Mouse (Mus musculus) right cerebral cortex, postnatal 4 days (tissue): ENCODE measurements at regions not wholly inside any gene's neighbourhood (a gene's known extent, or its start where the extent isn't known, plus 50 kb on each side); places are given as distances from the start of the nearest gene placed in this dataset.
A peak's percentile ranks its signal among the peaks of the same experiment; 100 is the strongest.

Experiments used
- DNase-seq: peaks from one replicate; pipeline ENCODE4 v3.0.0-alpha.2; 2022

- DNase-seq = no peak
These were observed 194.8 kb downstream of the Gm5447 start for GRCm38 (mm10) chr13:31168854-31169253.

DNA sequence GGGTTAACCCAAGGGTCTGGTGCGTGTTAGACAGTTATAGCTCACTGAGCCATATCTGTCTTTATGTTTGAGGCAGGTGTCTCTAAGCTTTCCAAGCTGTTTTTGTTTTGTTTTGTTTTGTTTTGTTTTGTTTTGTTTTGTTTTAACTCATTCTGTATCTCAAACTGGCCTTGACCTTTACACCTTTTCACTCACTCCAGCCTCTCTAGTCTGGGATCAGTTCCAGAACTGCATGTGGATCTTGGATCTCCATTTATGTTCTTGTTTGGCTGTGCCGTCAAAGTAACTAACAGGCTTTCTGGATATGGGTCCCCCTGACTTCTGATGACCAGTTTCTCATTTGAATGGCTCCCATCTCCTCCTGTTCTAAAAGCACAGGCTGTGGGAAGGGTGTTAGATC is 197.7 kb downstream of the Gm5447 start:
- no peak for DNase-seq

DNA sequence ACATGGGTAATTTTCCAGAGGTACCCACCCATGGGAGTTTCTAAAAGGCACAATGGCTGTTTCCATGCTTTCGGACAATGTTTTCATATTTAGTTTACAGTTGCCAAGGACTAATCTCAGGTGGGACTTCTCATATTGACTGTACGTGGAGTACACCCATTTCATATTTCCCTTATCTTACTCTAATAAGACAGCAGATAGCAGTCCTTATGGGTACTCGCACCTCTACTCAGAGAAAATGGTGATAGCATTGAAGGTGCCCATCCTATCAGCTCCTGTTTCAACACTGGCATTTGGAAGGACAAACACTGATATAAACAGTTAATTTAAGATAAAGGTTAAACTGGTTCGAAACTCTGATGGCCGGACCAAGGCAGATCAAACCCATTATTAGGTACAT is 198.6 kb downstream of the Gm5447 start:
- DNase-seq = no peak

- no peak for DNase-seq
These were observed 204.2 kb downstream of the Gm5447 start for GRCm38 (mm10) chr13:31177999-31178783.

GRCm38 (mm10) chr13:31178964-31179363 is 205.0 kb downstream of the Gm5447 start:
- no peak for DNase-seq

GRCm38 (mm10) chr13:31179407-31180001 is 205.5 kb downstream of the Gm5447 start:
- no peak for DNase-seq

- no peak for DNase-seq
These were observed 207.5 kb downstream of the Gm5447 start for GRCm38 (mm10) chr13:31181530-31181929.

DNA sequence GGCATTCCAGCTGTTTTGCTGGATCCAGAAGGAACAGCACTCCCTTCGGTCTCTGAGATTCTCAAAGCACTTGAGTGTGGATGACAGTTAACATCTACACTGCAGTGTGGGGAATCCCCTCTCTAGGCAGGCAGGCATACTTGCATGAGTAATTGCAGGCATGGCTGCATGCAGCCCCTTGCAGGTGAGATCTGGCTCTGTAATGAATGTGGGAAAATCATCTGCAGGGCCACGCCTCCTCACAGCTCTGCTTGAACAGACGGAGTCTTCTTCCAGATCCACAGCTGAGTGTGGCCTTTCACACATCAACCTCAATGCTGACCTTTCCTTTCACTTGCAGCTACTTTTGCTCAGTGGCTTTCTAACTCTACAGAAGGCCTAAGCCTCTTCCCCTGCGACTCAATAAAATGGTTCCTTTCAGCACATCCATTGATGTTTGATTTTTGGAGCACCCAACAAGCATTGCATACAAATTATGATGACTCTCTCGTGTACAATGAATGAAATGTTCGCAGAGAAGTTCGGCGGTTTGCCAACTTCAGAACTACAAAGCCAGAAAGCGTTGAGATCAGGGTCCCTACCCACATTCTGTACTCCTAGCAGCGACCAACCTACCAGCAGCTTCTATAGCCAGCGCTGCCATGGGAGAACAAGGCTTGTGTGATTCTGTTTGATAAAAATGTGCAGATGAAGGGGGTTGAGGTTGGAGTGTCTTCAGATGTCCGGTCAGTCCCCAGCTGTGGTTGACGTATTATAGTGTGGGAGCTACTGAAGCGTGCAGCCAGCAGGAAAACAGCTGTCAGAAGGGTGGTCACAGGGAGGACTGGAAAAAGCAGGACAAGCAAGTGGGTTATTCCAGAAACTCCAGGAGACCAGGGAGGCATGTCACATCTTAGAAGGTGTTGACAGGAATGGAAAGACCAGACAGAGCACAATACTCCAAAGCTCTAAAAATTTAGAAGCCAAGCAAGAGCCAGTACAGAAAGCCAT is 211.1 kb downstream of the Gm5447 start:
- no peak for DNase-seq

DNA sequence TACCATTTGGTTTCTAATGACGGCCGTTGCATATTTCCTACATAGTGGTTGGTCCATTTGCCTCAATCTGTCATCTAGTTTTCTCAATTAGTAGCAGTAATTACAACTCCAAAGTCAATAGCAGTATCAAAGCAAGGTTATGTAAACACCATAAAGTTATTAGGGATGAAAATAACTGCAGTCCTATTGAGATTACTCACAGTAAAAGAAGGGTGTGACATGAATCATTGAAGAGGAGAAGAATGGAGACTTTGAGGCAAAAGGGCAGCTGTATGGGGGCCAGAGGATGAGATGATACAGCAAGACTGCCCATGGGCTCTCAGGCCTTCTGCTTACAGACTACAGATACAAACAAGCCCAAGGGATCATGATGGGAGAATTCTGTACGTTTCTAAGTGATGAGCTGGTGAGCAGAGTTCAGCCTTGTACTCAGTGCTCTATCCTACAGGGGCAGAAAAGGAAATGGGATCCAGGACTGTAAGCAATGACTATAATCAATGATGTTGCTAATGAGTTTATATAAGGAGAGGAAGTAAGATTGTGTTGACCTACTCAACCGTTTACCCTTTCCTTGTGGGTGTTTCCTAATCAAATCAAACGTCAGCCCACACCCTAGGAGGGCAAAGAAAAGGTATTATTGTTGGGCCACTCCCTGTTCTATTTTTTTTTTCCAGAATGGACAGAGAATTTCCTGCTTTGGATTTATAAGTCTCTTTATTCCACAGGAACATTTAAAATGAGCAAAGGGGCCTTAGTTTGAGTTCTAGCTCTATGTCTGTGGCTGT is 213.0 kb downstream of the Gm5447 start:
- DNase-seq = no peak

DNA sequence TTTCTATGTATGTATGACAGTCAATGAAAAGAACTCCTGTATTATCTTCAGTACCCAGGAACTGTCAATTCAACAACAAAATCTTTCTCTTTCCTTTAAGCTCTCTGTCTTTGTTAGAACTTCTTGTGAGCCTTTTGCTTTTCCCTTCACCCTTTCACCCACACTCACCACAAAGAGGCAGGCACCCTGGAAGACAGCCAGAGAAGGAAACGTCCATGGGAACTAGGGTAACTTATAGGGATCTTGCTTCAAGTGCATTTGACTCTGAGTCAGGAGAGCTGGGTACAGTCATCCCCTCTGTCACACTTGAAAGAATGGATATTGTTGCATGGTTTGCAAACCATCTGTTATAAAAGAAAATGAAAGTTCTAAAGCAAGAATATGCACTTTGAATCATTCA is 215.1 kb downstream of the Gm5447 start:
- DNase-seq = no peak

DNA sequence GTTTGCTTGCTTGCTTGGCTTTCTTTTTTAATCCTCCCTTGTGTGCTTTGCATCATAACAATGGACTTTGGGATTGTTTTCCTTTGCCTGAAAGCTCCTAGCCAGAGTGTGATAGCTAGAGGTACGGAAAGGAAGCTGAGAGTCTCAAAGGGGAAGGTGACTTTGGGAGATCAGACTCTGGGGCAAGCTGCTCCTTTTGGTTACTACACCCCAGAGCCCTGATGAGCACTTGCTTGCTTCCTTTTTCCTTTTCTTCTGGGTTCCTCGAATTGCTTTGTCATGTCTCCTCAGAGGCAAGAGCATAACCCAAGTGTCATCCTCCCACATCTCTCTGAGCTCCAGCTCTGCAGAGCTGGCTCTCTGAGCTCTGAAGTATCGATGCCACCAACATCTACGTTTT is 216.0 kb downstream of the Gm5447 start:
- no peak for DNase-seq

DNA sequence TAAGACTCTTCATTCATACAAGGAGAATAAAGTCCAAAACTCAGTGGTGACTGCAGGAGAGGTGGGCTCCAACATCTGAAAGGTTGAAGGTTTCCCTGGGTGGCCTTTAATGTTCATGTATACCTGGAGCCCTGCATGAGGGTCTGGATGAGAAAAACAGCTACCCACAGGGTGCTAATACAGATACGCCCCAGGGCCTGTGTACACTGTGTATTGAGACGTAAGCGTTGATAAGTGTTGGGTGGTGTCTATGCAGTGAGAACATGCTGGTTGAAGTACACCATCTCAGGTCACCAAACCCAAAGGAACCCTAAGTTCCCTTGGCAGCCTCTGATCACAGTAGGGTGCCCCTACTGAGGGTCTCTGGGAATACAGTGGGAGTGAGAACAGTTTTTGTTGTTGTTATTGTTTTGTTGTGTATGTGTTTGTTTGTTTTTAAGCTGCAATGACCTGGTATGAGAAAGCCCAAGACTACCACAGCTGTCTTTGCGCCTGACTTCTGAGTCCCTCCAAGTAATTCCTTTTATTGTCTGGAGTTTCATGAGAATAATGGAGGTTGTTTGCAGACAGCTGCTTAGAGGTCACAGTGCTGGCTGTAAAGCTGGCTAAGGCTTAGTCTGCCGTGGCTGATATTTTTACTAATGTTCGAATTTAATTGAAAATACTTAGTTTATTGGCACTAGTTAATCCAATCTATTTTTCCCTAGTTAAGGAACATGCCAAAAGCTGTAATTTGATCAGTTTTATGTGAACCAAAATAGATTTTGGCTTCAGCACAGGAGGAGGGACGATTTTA is 217.5 kb downstream of the Gm5447 start:
- no peak for DNase-seq

DNA sequence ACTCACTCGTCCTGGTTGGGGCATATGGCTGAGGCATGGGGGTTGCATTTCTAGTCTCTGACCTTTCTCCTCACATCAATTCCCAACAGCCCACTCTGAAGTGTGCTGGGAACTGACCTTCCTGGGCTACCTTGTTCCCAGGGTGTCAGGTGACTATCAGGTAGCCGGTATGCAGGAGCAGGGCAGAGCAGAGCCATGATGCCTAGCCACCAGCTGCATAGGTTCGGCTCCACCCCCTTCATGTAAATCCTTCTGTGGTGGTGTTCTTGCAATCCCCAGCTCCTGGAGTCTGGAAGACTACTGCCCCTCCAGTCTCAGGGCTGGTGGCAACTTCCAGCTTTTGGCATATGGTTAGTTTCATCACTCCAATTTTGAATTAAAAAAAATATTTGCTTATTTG is 221.0 kb downstream of the Gm5447 start:
- DNase-seq = no peak

GRCm38 (mm10) chr13:31196546-31196945 is 222.5 kb downstream of the Gm5447 start:
- DNase-seq = no peak

DNA sequence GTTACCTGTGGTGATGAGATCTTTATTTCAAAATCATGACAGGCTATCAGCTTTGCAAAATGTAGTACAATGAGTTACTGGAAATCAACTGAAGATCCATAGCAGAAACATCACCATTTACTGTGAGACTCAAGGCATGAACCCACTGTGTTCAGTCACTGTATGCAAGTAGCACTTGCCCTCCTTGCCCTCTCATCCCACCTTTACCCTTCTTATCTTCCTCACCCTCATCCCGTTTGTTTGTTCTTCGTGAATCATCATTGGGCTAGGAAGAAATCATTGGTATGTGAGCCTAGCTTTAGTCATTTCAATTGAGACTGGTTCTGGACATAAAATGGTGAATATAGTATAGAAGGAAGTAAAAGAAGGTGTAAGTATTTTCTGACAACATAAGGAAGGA is 223.6 kb downstream of the Gm5447 start:
- DNase-seq = no peak

DNA sequence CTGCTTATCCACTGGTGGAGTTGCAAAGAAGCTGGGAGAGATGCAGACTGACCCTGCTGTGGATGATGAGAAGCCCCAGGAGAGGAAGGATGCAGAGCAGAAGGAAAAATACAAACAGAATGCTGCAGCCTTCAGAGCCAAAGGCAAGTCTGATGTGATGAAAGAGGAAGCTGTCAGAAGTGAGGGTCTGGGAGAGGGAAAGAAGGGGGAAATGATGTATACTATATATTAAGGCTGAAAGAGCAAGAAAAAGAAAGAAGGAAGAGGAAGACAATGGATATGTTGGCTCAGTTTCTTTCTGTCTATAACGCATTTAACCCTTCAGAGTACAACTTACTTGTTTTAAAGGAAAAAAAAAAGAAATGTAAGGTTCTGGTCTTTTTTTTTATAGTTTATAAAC is 225.4 kb downstream of the Gm5447 start:
- no peak for DNase-seq

- DNase-seq = no peak
These were observed 230.1 kb downstream of the Gm5447 start for GRCm38 (mm10) chr13:31204068-31204467.

GRCm38 (mm10) chr13:31206381-31206780 is 232.4 kb downstream of the Gm5447 start:
- no peak for DNase-seq

DNA sequence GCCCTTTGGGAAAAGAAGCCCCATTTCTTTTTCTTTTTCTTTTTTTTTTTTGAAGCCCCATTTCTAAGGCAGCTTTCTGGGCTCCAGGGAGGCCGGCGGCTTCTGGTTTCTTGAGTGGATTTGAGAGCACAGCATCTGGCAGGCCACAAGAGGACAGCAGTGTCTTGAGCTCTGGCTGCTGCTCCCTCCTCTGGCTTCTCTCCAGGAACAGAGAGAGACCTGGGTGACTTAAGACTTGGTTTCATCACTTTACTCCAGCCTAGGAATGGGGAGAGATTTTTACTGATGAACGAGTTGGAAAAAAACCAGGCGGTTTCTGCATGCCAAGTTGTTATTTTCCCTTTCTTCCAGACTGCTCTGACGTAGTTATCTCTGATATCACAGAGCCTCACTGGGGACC is 233.7 kb downstream of the Gm5447 start:
- peak; percentile 4 for DNase-seq

DNA sequence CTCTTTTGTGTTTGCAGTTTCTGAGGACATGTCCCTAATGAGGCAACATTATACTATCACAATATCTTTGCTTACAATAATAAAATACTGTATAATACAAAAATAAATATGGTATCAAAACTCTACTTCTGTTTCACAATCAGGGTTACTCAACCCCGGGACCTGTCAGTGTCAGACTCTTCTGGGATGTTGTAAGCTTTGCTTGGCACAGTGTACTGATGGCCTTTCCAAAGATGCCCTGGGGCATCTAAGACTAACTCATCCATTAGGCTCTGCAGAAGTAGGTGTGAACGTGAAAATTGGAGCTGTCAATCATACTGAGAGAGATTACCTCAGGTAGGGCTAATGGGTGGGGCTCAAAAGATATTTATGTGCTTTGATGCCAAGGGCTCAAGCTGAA is 249.0 kb downstream of the Gm5447 start:
- no peak for DNase-seq

DNA sequence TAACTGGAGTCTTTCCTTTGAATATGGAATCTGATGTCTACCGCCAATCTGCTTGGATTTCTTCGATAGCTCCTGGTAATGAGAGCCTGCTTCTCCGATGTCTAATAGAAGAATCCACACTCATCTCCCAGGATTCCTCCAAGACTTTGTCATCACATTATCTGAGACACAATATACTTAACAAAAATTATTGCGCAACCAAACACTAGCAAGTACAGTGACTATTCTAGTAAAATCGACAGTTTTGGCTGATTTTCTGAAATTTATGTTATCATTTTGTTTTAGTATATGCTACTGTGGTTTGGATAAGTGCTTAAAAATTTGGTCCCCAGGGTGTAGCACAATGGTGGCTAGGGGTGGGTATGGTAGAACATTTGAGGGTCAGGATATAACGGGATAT is 266.5 kb downstream of the Gm5447 start:
- no peak for DNase-seq

GRCm38 (mm10) chr13:31248996-31249395 is 275.0 kb downstream of the Gm5447 start:
- no peak for DNase-seq
